Mouse (Mus musculus) intestine, postnatal 0 days (tissue): ENCODE measurements around the gene Tsga10ip. TPM values are rescaled to one million over a fixed set of nuclear protein-coding genes. Genes with fewer than 3 reads are reported as not detected.

Experiments used
- ATAC-seq: fragments of 200-750 bp; cut with Nextera tagmentation; 2 replicates; pipeline ENCODE4 v1.8.0; 2017; ENCODE audit warnings: mild to moderate bottlenecking, moderate TSS enrichment, moderate library complexity
- H3K27ac ChIP-seq: fragments of 300-500 bp; sonication (generic); 2 replicates; pipeline ENCODE4 v1.5.1; 2014; ENCODE audit warnings: mild to moderate bottlenecking, low read depth, low read length, moderate library complexity
- H3K27me3 ChIP-seq: fragments of 300-500 bp; sonication (generic); replicated peaks from 2 replicates; pipeline ENCODE4 v1.6.1; 2014; ENCODE audit warnings: low read length, mixed read lengths; ENCODE audit not compliant: control insufficient read depth, insufficient read depth
- H3K36me3 ChIP-seq: fragments of 300-500 bp; sonication (generic); 2 replicates; pipeline ENCODE4 v1.6.1; 2014; ENCODE audit warnings: mild to moderate bottlenecking, moderate library complexity; ENCODE audit not compliant: control insufficient read depth, insufficient read depth
- H3K4me1 ChIP-seq: fragments of 300-500 bp; sonication (generic); replicated peaks from 2 replicates; pipeline ENCODE4 v1.6.1; 2014; ENCODE audit warnings: antibody characterized with exemption, low read length, mixed read lengths; ENCODE audit not compliant: control insufficient read depth, insufficient read depth
- H3K4me2 ChIP-seq: fragments of 300-500 bp; sonication (generic); replicated peaks from 2 replicates; pipeline ENCODE4 v1.6.1; 2014; ENCODE audit warnings: low read depth, mild to moderate bottlenecking, moderate library complexity
- H3K4me3 ChIP-seq: fragments of 300-500 bp; sonication (generic); 2 replicates; pipeline ENCODE4 v1.5.1; 2014; ENCODE audit warnings: low read depth, low read length
- H3K9ac ChIP-seq: fragments of 300-500 bp; sonication (generic); 2 replicates; pipeline ENCODE4 v1.6.1; 2014; ENCODE audit warnings: mild to moderate bottlenecking, low read depth, low read length
- H3K9me3 ChIP-seq: fragments of 300-500 bp; sonication (generic); 2 replicates; pipeline ENCODE4 v1.6.1; 2016; ENCODE audit warnings: mixed run types; ENCODE audit not compliant: control insufficient read depth
- CTCF ChIP-seq: sonication (generic); IDR thresholded peaks from 2 replicates; pipeline ENCODE4 v1.5.1; 2016; ENCODE audit warnings: low read depth, mild to moderate bottlenecking, control low read depth, antibody characterized with exemption, moderate library complexity
- WGBS: fragments of 180-500 bp; shearing (Covaris S2); extraction: QIAGEN DNeasy Blood & Tissue Kit; methylation state at CpG from one replicate; pipeline ENCODE4 v1.1.7; 2014; 5-methylcytosine and 5-hydroxymethylcytosine counted together
- polyA plus RNA-seq: library from polyadenylated mRNA; unstranded; fragments of >200 nt; fragmentation: Nextera tagmentation; extraction: Ambion mirVana; gene quantifications from 2 replicates; pipeline ENCODE4 v1.2.1, GENCODE M21; 2015

The Tsga10ip gene
- polyA plus RNA-seq, 1 experiment from 2014 or later, result 0.27 TPM

- no peak for TF ChIP-seq CTCF
- Histone ChIP-seq H3K4me1 (peaks cover 11% of the 10 kb centered on the region; the same call in 1 of the 2 replicates), H3K36me3 (peaks cover 10% of the 10 kb centered on the region; the same call in 1 of the 2 replicates), H3K27me3 (no peaks in the 10 kb centered on the region), H3K9me3 (no peaks in the 10 kb centered on the region), H3K4me3 (no peak overlapping the region), H3K27ac (no peak overlapping the region), H3K9ac (no peak overlapping the region), H3K4me2 (no peak overlapping the region)
- WGBS, result 78% methylated on average over 1 of the region's 1 CpGs
- ATAC-seq, result no peak
These were observed 28.1 kb upstream of the Tsga10ip start for GRCm38 (mm10) chr19:5430408-5430807.

DNA sequence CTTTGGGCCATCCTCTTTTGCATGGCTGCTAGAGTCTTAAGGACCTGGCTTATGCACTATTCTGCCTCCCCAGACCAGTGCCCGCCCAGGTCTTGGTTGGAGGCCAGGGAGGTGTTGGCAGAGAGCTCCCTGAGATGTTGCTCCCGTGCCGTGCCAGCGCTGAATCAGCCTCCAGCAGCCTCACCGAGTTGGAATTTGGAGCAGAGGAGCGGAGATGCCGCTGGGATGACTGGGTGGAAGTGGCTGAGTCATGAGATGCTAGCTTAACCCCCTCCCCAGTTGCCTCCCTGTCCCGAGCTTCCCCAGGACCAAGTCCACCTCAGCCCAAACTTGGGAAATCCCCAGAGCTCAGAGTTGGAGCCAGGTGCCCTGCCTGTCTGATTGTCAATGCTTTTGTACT, 27.5 kb upstream of the Tsga10ip start:
- Histone ChIP-seq H3K36me3 (peaks cover 10% of the 10 kb centered on the region; the same call in 1 of the 2 replicates), H3K4me3 (no peak overlapping the region), H3K4me2 (no peak overlapping the region), H3K27ac (no peak overlapping the region), H3K4me1 (peaks cover 11% of the 10 kb centered on the region; the same call in 1 of the 2 replicates), H3K9ac (no peak overlapping the region), H3K9me3 (no peaks in the 10 kb centered on the region), H3K27me3 (no peaks in the 10 kb centered on the region)
- no peak for TF ChIP-seq CTCF
- ATAC-seq, result no peak
- WGBS, result 70% methylated on average over 8 of the region's 8 CpGs

DNA sequence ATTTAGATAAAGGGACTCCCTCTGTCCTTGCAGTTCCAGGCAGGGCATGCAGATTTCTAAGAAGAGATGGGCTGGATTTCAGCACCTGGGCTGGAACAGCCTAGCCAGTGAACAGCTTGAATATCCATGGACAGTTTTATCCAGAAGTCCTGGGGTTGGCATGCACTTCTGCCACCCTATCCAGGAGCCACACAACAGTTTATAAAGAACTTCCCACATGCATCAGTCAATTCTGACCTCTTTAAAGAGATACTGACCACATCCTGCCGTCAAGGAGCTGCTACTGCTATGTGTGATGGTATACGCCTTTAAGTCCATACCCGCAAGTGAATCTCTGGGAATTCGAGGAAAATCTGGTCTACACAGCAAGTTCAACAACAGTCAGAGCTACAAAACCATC, 26.9 kb upstream of the Tsga10ip start:
- Histone ChIP-seq H3K27me3 (no peaks in the 10 kb centered on the region), H3K4me3 (no peak overlapping the region), H3K36me3 (peaks cover 10% of the 10 kb centered on the region; the same call in 1 of the 2 replicates), H3K9me3 (no peaks in the 10 kb centered on the region), H3K9ac (no peak overlapping the region), H3K27ac (no peak overlapping the region), H3K4me2 (no peak overlapping the region), H3K4me1 (peaks cover 11% of the 10 kb centered on the region; the same call in 1 of the 2 replicates)
- 82% methylated on average over 4 of the region's 4 CpGs for WGBS
- no peak for TF ChIP-seq CTCF
- no peak for ATAC-seq

DNA sequence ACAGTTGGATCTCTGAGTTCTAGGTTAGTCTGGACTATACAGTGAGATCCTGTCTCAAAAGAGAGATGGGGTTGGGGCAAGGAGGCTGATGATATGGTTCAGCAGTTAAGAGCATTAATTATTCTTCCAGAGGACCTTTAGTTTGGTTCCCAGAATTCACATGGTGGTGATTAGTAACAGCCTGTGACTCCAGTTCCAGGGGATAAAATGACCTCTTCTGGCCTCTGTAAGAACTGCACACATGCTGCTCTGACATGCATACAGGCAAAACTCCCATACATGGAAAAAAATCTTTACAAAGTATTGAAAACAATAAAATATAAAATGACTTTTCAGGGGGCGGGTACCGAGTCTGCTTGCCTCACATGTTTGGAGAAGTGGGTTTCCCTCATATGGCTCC, 25.8 kb upstream of the Tsga10ip start:
- H3K4me1 ChIP-seq, result peaks cover 6% of the 10 kb centered on the region; the same call in 1 of the 2 replicates
- WGBS, result 87% methylated on average over 2 of the region's 2 CpGs
- H3K4me2 ChIP-seq, result no peak overlapping the region
- H3K27ac ChIP-seq, result no peak overlapping the region
- H3K9me3 ChIP-seq, result no peaks in the 10 kb centered on the region
- no peak for ATAC-seq
- no peaks in the 10 kb centered on the region for H3K27me3 ChIP-seq
- peaks cover 13% of the 10 kb centered on the region for H3K36me3 ChIP-seq
- no peak overlapping the region for H3K9ac ChIP-seq
- peak; percentile 70 for TF ChIP-seq CTCF
- no peak overlapping the region for H3K4me3 ChIP-seq

DNA sequence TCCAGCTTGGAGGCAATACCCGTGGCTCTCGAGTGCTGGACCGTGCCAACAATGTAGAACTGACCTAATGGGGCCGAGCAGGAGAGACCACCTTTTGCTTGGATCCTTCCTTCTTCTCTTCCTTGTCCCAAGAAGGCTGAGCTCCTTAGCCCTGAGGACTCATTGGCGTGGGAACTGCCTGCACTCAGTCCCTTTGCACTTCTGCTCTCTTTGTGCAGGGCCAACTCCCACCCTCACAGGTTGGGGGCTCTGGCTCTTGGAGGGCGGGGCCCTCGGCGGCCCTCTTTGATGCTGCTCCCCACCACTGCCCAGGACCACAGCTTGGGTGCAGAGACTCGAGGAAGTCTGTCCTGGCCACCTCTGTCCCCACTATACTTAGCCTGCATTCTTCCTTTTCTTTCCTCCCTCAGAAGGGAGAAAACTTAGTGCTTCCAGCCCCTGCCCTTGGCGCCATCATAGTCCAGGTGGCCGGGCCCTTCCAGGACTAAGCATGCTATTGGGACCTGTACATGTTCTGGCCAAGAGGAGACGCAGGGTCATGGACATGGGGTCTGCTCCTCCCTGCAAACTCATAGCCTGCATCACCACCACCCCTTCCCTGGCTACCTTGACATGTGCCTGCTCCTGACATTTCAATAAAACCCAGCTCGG, 24.4 kb upstream of the Tsga10ip start:
- Histone ChIP-seq H3K9ac (no peak overlapping the region), H3K4me3 (no peak overlapping the region), H3K4me1 (peaks cover 6% of the 10 kb centered on the region; the same call in 1 of the 2 replicates), H3K27ac (no peak overlapping the region), H3K27me3 (no peaks in the 10 kb centered on the region), H3K9me3 (no peaks in the 10 kb centered on the region), H3K4me2 (peak overlapping the region; percentile 81), H3K36me3 (peaks cover 24% of the 10 kb centered on the region)
- no peak for ATAC-seq
- TF ChIP-seq CTCF, result no peak
- WGBS, result 82% methylated on average over 13 of the region's 13 CpGs

- no peaks in the 10 kb centered on the region for H3K27me3 ChIP-seq
- ATAC-seq, result no peak
- H3K9me3 ChIP-seq, result no peaks in the 10 kb centered on the region
- peak overlapping the region; percentile 77; the same call in 1 of the 2 replicates for H3K27ac ChIP-seq
- peak overlapping the region; percentile 81 for H3K4me2 ChIP-seq
- peaks cover 27% of the 10 kb centered on the region for H3K36me3 ChIP-seq
- peak overlapping the region; percentile 91 for H3K9ac ChIP-seq
- H3K4me1 ChIP-seq, result peaks cover 6% of the 10 kb centered on the region; the same call in 1 of the 2 replicates
- 84% methylated on average over 18 of the region's 18 CpGs for WGBS
- H3K4me3 ChIP-seq, result peak overlapping the region; percentile 84
- TF ChIP-seq CTCF, result no peak
These were observed 23.7 kb upstream of the Tsga10ip start for GRCm38 (mm10) chr19:5425906-5426565.
